Mouse (Mus musculus): ENCODE data around the gene H2bfm. TPM values are rescaled to one million over a fixed set of nuclear protein-coding genes. Genes with fewer than 3 reads are reported as not detected.

The H2bfm gene
- not detected for polyA plus RNA-seq (2017; shearing (Covaris generic))

DNA sequence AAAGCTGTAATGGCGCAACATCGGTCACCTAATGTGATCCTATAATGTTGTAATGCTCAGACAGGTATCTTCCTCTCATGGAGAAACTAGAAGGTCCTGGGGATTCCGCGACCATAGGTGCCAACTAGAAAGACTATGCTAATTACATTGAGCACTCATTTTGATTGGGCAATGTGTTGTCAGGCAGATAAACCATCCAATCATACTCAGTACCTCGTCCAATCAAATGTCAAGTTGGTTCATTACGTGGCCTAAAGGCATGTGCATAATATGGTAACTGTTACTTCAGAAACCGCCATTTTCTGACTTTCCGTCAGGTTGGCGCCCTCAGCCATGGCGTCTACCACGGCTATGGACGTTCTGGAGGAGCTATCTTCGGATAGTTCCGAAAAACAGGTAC, at the start of gene H2bfm:
Gene H2bfm, plus strand, starts transcription at position 295 of the 400 bp plus-strand sequence.

GRCm38 (mm10) chrX:136975397-136975796, 48.3 kb downstream of the H2bfm start, which contains the start of gene Tmsb15b2:
TSS of gene Tmsb15b2 (minus strand) at chrX:136975497.

DNA sequence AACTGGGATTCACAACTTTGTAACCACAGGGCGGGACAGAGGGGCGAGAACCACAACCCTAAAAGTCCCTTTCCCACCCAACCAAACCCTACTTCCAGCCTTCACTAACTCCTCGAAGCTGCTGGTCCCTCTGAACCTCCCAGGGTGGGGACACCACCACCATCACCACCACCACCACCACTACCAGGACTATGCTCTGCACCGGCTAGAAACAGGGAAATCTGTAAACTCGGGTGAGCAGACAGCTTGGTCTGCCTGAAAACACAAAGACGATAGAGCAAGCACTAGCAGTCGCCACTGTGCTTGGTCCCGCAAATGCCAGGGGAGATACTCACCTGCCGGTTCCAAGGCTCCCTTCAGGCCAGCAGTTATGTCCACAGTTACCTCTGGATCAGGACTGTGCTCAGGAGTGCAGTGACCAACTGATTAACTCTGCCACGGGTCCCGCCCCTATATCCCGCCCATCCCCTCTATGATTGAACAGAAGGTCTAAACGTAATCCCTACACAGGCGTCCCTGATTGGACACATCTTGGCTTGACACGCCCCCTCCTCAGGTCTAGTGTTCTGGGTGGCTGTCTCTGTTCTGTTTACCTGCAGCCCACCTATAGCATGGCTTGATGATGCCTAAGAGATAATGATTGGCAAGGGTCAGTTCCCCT, 49.4 kb downstream of the H2bfm start, which contains the start of the genes Tmsb15l and Tmsb15b1:
Gene Tmsb15l, minus strand, starts transcription at position 446 of the 661 bp plus-strand sequence.
Gene Tmsb15b1, minus strand, starts transcription at position 451 of the 661 bp plus-strand sequence.

Other genes with a start within 250 kb of the H2bfm start
- 0.16 TPM for gene Tceal1, start 219.3 kb upstream of the H2bfm start, polyA plus RNA-seq (2017; shearing (Covaris generic))
- gene Morf4l2, start 183.6 kb upstream of the H2bfm start, polyA plus RNA-seq (2017; shearing (Covaris generic)): 99.9 TPM
- not detected for gene Glra4, start 147.2 kb upstream of the H2bfm start, polyA plus RNA-seq (2017; shearing (Covaris generic))
- gene Plp1, start 104.7 kb upstream of the H2bfm start, polyA plus RNA-seq (2017; shearing (Covaris generic)): 3.1 TPM
- not detected for gene Rab9b, start 58.6 kb upstream of the H2bfm start, polyA plus RNA-seq (2017; shearing (Covaris generic))
- 58.8 TPM for gene Tmsb15b2, start 48.2 kb downstream of the H2bfm start, polyA plus RNA-seq (2017; shearing (Covaris generic))
- 2.9 TPM for gene Tmsb15l, start 49.5 kb downstream of the H2bfm start, polyA plus RNA-seq (2017; shearing (Covaris generic))
- 29.9 TPM for gene Tmsb15b1, start 49.5 kb downstream of the H2bfm start, polyA plus RNA-seq (2017; shearing (Covaris generic))
- 46.4 TPM for gene Zcchc18, start 65.8 kb downstream of the H2bfm start, polyA plus RNA-seq (2017; shearing (Covaris generic))
- gene Slc25a53, start 111.0 kb downstream of the H2bfm start, polyA plus RNA-seq (2017; shearing (Covaris generic)): 16.2 TPM
- gene Fam199x, start 122.3 kb downstream of the H2bfm start, polyA plus RNA-seq (2017; shearing (Covaris generic)): 3.1 TPM
- gene Esx1, start 194.8 kb downstream of the H2bfm start, polyA plus RNA-seq (2017; shearing (Covaris generic)): not detected